Mouse (Mus musculus) monocyte, adult 5-6 weeks (primary cell): ENCODE measurements around the gene Kcnj15. TPM values are rescaled to one million over a fixed set of nuclear protein-coding genes. Genes with fewer than 3 reads are reported as not detected.

ENCODE experiments used
- ATAC-seq: fragments of 153-309, 156-312 bp; replicated peaks from 2 replicates; pipeline ENCODE4 v1.8.0; 2017; ENCODE audit warnings: mild to moderate bottlenecking; ENCODE audit not compliant: low TSS enrichment, insufficient number of reproducible peaks, severe bottlenecking, poor library complexity, low FRiP score
- total RNA-seq: library from RNA; stranded (forward); fragments of 200-1000, 200-491, 200-594 nt; gene quantifications from 3 replicates; pipeline ENCODE4 v1.2.3, GENCODE M21; 2017

Kcnj15 gene
- total RNA-seq, result not detected in 3 replicates

GRCm38 (mm10) chr16:95257266-95257894, at the start of gene Kcnj15:
TSS of gene Kcnj15 (plus strand) at chr16:95257558.
- no peak for ATAC-seq

- no peak for ATAC-seq
Measured at GRCm38 (mm10) chr16:95208243-95208642, 49.1 kb upstream of the Kcnj15 start.

- ATAC-seq, result no peak
Measured at GRCm38 (mm10) chr16:95209011-95209466, 48.3 kb upstream of the Kcnj15 start.

GRCm38 (mm10) chr16:95214251-95215197, 42.8 kb upstream of the Kcnj15 start:
- ATAC-seq, result no peak

- no peak for ATAC-seq
Measured at GRCm38 (mm10) chr16:95215782-95216181, 41.6 kb upstream of the Kcnj15 start.

- no peak for ATAC-seq
Measured at GRCm38 (mm10) chr16:95216346-95216745, 41.0 kb upstream of the Kcnj15 start.

- ATAC-seq, result no peak
Measured at GRCm38 (mm10) chr16:95216824-95217223, 40.5 kb upstream of the Kcnj15 start.

GRCm38 (mm10) chr16:95218783-95219182, 38.6 kb upstream of the Kcnj15 start:
- ATAC-seq, result no peak

GRCm38 (mm10) chr16:95219459-95219858, 37.9 kb upstream of the Kcnj15 start:
- ATAC-seq, result no peak

- ATAC-seq, result no peak
Measured at GRCm38 (mm10) chr16:95221051-95221450, 36.3 kb upstream of the Kcnj15 start.

GRCm38 (mm10) chr16:95222026-95222718, 35.2 kb upstream of the Kcnj15 start:
- ATAC-seq, result no peak

GRCm38 (mm10) chr16:95223435-95223834, 33.9 kb upstream of the Kcnj15 start:
- ATAC-seq, result no peak

GRCm38 (mm10) chr16:95225285-95225684, 32.1 kb upstream of the Kcnj15 start:
- no peak for ATAC-seq

GRCm38 (mm10) chr16:95231768-95232167, 25.6 kb upstream of the Kcnj15 start:
- ATAC-seq, result no peak

- no peak for ATAC-seq
Measured at GRCm38 (mm10) chr16:95234891-95235548, 22.3 kb upstream of the Kcnj15 start.

- ATAC-seq, result no peak
Measured at GRCm38 (mm10) chr16:95239209-95239925, 18.0 kb upstream of the Kcnj15 start.

- no peak for ATAC-seq
Measured at GRCm38 (mm10) chr16:95240688-95241087, 16.7 kb upstream of the Kcnj15 start.

GRCm38 (mm10) chr16:95241581-95241980, 15.8 kb upstream of the Kcnj15 start:
- no peak for ATAC-seq
